Mouse (Mus musculus): Measurements from ENCODE around the gene Myo1e.

DNA sequence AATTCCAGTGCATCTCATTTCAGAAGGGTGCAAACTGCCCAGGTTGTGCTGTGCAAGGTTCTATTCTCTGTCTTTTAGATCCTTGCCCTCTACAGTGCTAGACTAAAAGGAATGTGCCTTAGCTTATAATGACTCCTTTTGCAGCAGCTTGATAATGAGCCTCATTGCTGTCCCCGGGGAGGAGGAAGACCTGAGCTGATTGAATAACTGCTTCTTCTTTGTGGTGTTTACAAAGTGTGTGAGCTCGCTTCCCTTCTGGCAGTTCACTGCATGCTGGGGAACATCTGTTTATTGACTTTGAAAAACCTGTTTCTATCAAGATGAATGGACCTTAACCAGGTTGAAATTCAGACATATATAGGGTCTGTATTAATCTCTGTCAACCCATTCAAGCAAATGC is 89.8 kb downstream of the Myo1e start:
- TF ChIP-seq POLR2A (IDR thresholded peaks at IDR 0.05; ENCODE audit: borderline replicate concordance, control insufficient read depth, low read depth, low read length) (no peak), CTCF (IDR thresholded peaks at IDR 0.05; ENCODE audit: control insufficient read depth, insufficient read depth, low read length) (no peak)
